Mouse (Mus musculus) C2C12 (cell line): ENCODE results near the gene Elf2. TPM values are rescaled to one million over a fixed set of nuclear protein-coding genes. Genes with fewer than 3 reads are reported as not detected.
A peak's percentile ranks its signal among the peaks of the same experiment; 100 is the strongest.

Experiments used
- H3K27me3 ChIP-seq: one replicate; pipeline ENCODE4 v1.6.1; 2011; ENCODE audit not compliant: control insufficient read depth, insufficient read depth, insufficient read length
- H3K36me3 ChIP-seq: one replicate; pipeline ENCODE4 v1.6.1; 2011; ENCODE audit not compliant: control insufficient read depth, insufficient read depth
- H3K4me3 ChIP-seq: one replicate; pipeline ENCODE4 v1.5.1; 2011; ENCODE audit warnings: mild to moderate bottlenecking, control low read depth; ENCODE audit not compliant: poor library complexity, insufficient read depth, severe bottlenecking
- H3K79me2 ChIP-seq: one replicate; pipeline ENCODE4 v1.6.1; 2011; ENCODE audit not compliant: control insufficient read depth, insufficient read depth
- H3K79me3 ChIP-seq: one replicate; pipeline ENCODE4 v1.6.1; 2011; ENCODE audit warnings: low read depth, control low read depth
- H3ac ChIP-seq: one replicate; pipeline ENCODE3; 2011; ENCODE audit warnings: low read depth; ENCODE audit not compliant: control insufficient read depth, insufficient read length
- CEBPB ChIP-seq: IDR thresholded peaks from one replicate; pipeline ENCODE4 v1.6.1; 2011; ENCODE audit warnings: low read depth, mild to moderate bottlenecking, control low read depth, moderate library complexity
- CTCF ChIP-seq: IDR thresholded peaks from one replicate; pipeline ENCODE4 v1.5.1; 2011; ENCODE audit not compliant: control insufficient read depth, insufficient read depth, insufficient read length
- FOSL1 ChIP-seq: IDR thresholded peaks from one replicate; pipeline ENCODE4 v1.8.0; 2011; ENCODE audit warnings: mild to moderate bottlenecking, low read length; ENCODE audit not compliant: poor library complexity, insufficient read depth, severe bottlenecking
- MAX ChIP-seq: IDR thresholded peaks from one replicate; pipeline ENCODE4 v1.6.1; 2011; ENCODE audit warnings: mild to moderate bottlenecking, control low read depth
- MYOD1 ChIP-seq: IDR thresholded peaks from one replicate; pipeline ENCODE4 v1.6.1; 2011; ENCODE audit warnings: low read depth; ENCODE audit not compliant: control insufficient read depth, insufficient read length
- MYOG ChIP-seq: IDR thresholded peaks from one replicate; pipeline ENCODE4 v1.6.1; 2011; ENCODE audit not compliant: control insufficient read depth, insufficient read length; ENCODE audit errors: extremely low read depth
- USF1 ChIP-seq: IDR thresholded peaks from one replicate; pipeline ENCODE4 v1.6.1; 2011; ENCODE audit warnings: low read depth, mild to moderate bottlenecking, control low read depth, moderate library complexity
- polyA plus RNA-seq: library from polyadenylated mRNA; unstranded; fragments of >200 nt; fragmentation: generic; extraction: Trizol; gene quantifications from one replicate; pipeline ENCODE4 v1.2.1, GENCODE M21; 2012; ENCODE audit warnings: missing spikeins

Gene Elf2
- polyA plus RNA-seq, 1 experiment, result 19.5 TPM

GRCm38 (mm10) chr3:51375307-51376265 is 35.1 kb upstream of the Elf2 start:
- H3K36me3 ChIP-seq, result no peaks in the 10 kb centered on the region
- H3K79me3 ChIP-seq, result no peaks in the 10 kb centered on the region
- H3K79me2 ChIP-seq, result no peaks in the 10 kb centered on the region

GRCm38 (mm10) chr3:51373544-51373943 is 33.1 kb upstream of the Elf2 start:
- Histone ChIP-seq H3K27me3 (no peaks in the 10 kb centered on the region), H3K36me3 (no peaks in the 10 kb centered on the region), H3ac (no peak overlapping the region), H3K79me2 (no peaks in the 10 kb centered on the region), H3K4me3 (no peak overlapping the region), H3K79me3 (no peaks in the 10 kb centered on the region)
- TF ChIP-seq FOSL1 (no peak), MYOG (no peak), MAX (no peak), USF1 (no peak), MYOD1 (no peak), CEBPB (no peak), CTCF (no peak)

More at GRCm38 (mm10) chr3:51375307-51376265, 35.1 kb upstream of the Elf2 start:
- Histone ChIP-seq H3K4me3 (no peak overlapping the region), H3K27me3 (no peaks in the 10 kb centered on the region), H3ac (no peak overlapping the region)
- TF ChIP-seq CTCF (peak; percentile 13), MAX (no peak), MYOG (no peak), USF1 (no peak), FOSL1 (no peak)

- H3ac ChIP-seq, result no peak overlapping the region
- TF ChIP-seq MAX (no peak), FOSL1 (no peak), MYOG (no peak), CTCF (no peak), USF1 (no peak), CEBPB (no peak), MYOD1 (no peak)
These were observed 32.4 kb upstream of the Elf2 start for GRCm38 (mm10) chr3:51372883-51373282.

GRCm38 (mm10) chr3:51371826-51372225 is 31.4 kb upstream of the Elf2 start:
- Histone ChIP-seq H3K79me3 (no peaks in the 10 kb centered on the region), H3ac (no peak overlapping the region), H3K79me2 (no peaks in the 10 kb centered on the region), H3K4me3 (no peak overlapping the region), H3K27me3 (no peaks in the 10 kb centered on the region), H3K36me3 (no peaks in the 10 kb centered on the region)
- no peak for TF ChIP-seq USF1
- TF ChIP-seq CEBPB, result no peak
- TF ChIP-seq CTCF, result no peak
- TF ChIP-seq MYOD1, result no peak
- TF ChIP-seq MYOG, result no peak
- TF ChIP-seq MAX, result no peak
- TF ChIP-seq FOSL1, result no peak

More at GRCm38 (mm10) chr3:51372883-51373282, 32.4 kb upstream of the Elf2 start:
- Histone ChIP-seq H3K36me3 (no peaks in the 10 kb centered on the region), H3K4me3 (no peak overlapping the region), H3K79me2 (no peaks in the 10 kb centered on the region), H3K79me3 (no peaks in the 10 kb centered on the region), H3K27me3 (no peaks in the 10 kb centered on the region)

- no peaks in the 10 kb centered on the region for H3K36me3 ChIP-seq
- H3ac ChIP-seq, result no peak overlapping the region
- no peaks in the 10 kb centered on the region for H3K27me3 ChIP-seq
- TF ChIP-seq CEBPB (no peak), MAX (no peak), USF1 (no peak), FOSL1 (no peak), MYOD1 (no peak), MYOG (no peak), CTCF (no peak)
- no peaks in the 10 kb centered on the region for H3K79me2 ChIP-seq
- no peaks in the 10 kb centered on the region for H3K79me3 ChIP-seq
- H3K4me3 ChIP-seq, result no peak overlapping the region
These were observed 27.5 kb upstream of the Elf2 start for GRCm38 (mm10) chr3:51368011-51368410.
